Mouse (Mus musculus): ENCODE results near the gene Noxred1. TPM values are rescaled to one million over a fixed set of nuclear protein-coding genes. Genes with fewer than 3 reads are reported as not detected.
"Not testable (repeated sequence)": the region's sequence is repeated elsewhere in the genome, so short reads cannot be mapped to it uniquely, and the experiment has no call there.

Noxred1 gene
- polyA plus RNA-seq, 1 experiment: 0.28 TPM

DNA sequence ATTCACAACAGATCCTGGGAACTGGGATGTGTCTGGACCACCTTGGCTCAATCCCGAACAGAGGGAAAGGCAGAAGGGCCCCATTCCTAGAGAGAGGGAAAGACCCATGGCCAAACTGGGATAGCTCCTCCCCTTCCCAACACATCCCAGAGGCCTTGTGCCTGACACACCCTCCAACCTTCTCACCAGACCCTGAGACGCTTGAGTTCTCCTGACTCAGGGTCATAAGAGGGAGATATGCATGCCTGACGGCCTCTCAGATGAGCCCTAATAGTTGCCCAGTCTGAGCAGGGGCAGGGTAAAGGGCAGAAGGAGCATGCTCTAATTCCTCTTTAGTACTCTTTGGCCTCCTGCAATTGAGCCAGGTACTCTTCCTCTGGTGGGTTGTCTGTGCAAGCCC, 40.8 kb upstream of the Noxred1 start:
- no peak overlapping the region for H3K27ac ChIP-seq (ENCODE audit: insufficient read depth, low read depth, low read length)
- no peaks in the 10 kb centered on the region; the same call in 1 of the 2 replicates for H3K4me1 ChIP-seq (ENCODE audit: control insufficient read depth, insufficient read depth, insufficient read length, low read length)
- no peaks in the 10 kb centered on the region for H3K27me3 ChIP-seq (ENCODE audit: control insufficient read depth, insufficient read depth, low read length)
- 39% methylated on average over 3 of the region's 3 CpGs for WGBS
- no peak for TF ChIP-seq CTCF (IDR thresholded peaks at IDR 0.05; ENCODE audit: extremely low read depth, insufficient read length, insufficient replicate concordance, low read depth, low read length)
- no peak for TF ChIP-seq POLR2A (IDR thresholded peaks at IDR 0.05; ENCODE audit: low read depth, low read length)
- H3K4me3 ChIP-seq (ENCODE audit: low read depth, low read length): no peak overlapping the region
- H3K36me3 ChIP-seq (ENCODE audit: control insufficient read depth, insufficient read depth, low read length): peaks cover 15% of the 10 kb centered on the region

DNA sequence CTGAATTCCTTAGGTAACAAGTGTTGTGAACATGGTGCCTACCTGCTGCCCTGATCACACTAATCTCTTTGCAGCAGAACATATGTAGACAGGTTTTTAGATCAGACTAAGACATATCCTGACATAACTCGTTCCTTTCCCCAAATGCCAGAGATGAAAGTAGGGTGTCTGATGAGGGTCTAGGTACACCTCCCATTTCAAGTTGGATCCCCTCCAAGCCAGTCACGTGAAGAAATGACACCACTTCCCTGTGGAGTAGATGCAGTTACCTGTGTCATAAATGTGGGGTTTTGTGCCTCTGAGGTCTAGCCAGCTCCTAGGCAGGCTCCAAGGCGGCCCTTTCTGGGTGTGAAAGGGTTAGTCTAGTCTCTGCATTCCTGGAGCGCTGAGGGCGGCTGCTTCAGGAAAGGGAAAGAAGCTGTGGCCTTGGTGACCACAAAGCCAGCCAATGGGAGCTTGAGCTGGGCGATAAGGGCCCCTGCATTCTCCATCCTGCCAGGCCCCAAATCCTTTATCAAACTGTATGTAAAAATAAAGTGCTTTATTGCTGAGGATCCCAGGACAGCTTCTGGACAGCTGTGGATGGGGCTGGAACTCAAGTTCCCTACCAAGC, 39.7 kb upstream of the Noxred1 start:
- no peaks in the 10 kb centered on the region; the same call in 1 of the 2 replicates for H3K4me1 ChIP-seq (ENCODE audit: control insufficient read depth, insufficient read depth, insufficient read length, low read length)
- H3K36me3 ChIP-seq (ENCODE audit: control insufficient read depth, insufficient read depth, low read length): peaks cover 23% of the 10 kb centered on the region
- no peaks in the 10 kb centered on the region for H3K27me3 ChIP-seq (ENCODE audit: control insufficient read depth, insufficient read depth, low read length)
- TF ChIP-seq POLR2A (IDR thresholded peaks at IDR 0.05; ENCODE audit: low read depth, low read length) (no peak), CTCF (IDR thresholded peaks at IDR 0.05; ENCODE audit: extremely low read depth, insufficient read length, insufficient replicate concordance, low read depth, low read length) (no peak)
- WGBS: 8% methylated on average over 6 of the region's 6 CpGs
- H3K4me3 ChIP-seq (ENCODE audit: low read depth, low read length): no peak overlapping the region
- no peak overlapping the region for H3K27ac ChIP-seq (ENCODE audit: insufficient read depth, low read depth, low read length)

DNA sequence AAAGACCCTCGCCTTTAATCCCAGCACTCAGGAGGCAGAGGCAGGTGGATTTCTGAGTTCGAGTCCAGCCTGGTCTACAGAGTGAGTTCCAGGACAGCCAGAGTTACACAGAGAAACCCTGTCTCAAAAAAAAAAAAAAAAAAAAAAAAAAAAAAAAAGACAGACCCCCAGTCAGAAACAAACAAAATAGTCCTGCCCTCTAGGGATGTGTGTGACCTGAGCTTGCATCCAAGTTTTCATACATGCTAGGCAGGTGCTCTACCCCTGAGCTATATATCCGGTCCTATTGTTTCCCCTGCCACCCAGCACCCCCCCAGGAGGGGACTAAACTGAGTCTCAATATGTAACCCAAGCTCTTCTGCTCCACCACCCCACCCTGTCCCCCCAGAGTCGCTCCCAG, 38.7 kb upstream of the Noxred1 start:
- peaks cover 32% of the 10 kb centered on the region for H3K36me3 ChIP-seq (ENCODE audit: control insufficient read depth, insufficient read depth, low read length)
- not testable (repeated sequence) for H3K4me3 ChIP-seq (ENCODE audit: low read depth, low read length); H3K4me1 ChIP-seq (ENCODE audit: control insufficient read depth, insufficient read depth, insufficient read length, low read length); H3K27ac ChIP-seq (ENCODE audit: insufficient read depth, low read depth, low read length); H3K27me3 ChIP-seq (ENCODE audit: control insufficient read depth, insufficient read depth, low read length)
- WGBS: 85% methylated on average over 4 of the region's 4 CpGs

DNA sequence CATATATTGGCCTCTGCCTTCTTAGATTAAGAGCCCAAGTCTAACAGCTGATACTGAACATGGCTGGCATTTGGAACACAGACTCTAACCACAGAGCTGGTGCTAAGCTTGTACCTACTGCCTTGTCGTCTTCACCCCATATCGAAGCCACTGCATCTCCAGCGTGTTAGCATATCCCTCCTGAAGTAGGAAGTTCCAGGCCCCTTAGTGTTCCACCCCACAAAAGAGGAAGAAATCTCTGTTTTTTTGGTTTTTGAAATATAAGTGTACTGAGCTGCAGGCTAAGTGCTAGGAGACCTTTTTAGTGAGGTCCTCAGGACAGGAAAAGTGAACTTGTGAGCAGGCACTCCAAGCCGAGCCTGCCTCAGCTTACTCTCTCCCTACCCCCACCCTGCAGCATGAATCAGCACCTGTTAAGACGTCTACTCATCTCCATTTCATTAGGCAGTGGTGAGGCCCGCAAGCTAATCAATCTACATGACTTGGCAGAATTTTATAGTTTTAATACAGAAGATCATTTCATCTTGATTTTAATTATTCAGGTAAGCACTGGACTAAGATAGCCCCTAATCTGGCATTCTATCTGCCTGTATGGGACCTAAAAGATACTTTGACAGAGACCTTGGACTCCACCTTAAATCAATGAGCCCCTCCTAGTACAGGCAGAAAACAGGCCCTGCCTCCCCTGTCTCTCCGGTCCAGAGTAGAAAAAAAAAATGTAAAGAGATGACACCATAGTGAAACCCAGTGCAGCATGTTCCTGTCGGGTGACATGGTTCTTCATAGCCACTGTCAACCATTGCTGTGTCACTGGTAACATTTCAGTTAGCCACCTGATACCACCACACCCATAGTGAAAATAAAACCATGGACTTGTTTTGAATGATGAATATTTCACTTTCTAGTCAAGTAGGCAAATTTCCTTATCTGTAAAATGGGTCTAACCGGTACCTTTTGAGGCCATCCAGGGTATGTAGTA, 36.6 kb upstream of the Noxred1 start:
- Histone ChIP-seq H3K4me1 (ENCODE audit: control insufficient read depth, insufficient read depth, insufficient read length, low read length) (no peaks in the 10 kb centered on the region; the same call in 1 of the 2 replicates), H3K4me3 (ENCODE audit: low read depth, low read length) (no peak overlapping the region), H3K36me3 (ENCODE audit: control insufficient read depth, insufficient read depth, low read length) (peaks cover 49% of the 10 kb centered on the region), H3K27ac (ENCODE audit: insufficient read depth, low read depth, low read length) (no peak overlapping the region), H3K27me3 (ENCODE audit: control insufficient read depth, insufficient read depth, low read length) (no peaks in the 10 kb centered on the region)
- 76% methylated on average over 9 of the region's 9 CpGs for WGBS
- no peak for TF ChIP-seq POLR2A (IDR thresholded peaks at IDR 0.05; ENCODE audit: low read depth, low read length)
- no peak for TF ChIP-seq CTCF (IDR thresholded peaks at IDR 0.05; ENCODE audit: extremely low read depth, insufficient read length, insufficient replicate concordance, low read depth, low read length)

DNA sequence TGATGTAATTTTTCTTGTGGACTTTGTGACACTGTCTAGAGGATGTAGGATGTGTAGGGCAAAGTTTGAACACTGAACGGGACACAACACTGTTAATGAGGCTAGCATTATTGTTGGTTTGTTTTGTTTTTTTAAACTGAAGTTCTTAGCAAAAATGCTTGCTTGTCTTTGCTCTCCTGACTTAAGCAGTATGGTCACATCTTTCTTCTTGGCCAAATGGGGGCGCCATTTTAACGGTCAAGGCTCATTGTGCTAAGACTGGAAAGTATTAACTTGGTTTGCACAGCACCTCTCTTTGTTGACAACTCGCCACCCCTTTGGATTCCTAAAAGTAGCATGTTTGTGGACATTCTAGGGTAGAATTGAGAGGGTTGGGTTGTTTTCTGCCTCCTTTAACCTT, 29.1 kb upstream of the Noxred1 start:
- no peaks in the 10 kb centered on the region for H3K27me3 ChIP-seq (ENCODE audit: control insufficient read depth, insufficient read depth, low read length)
- H3K36me3 ChIP-seq (ENCODE audit: control insufficient read depth, insufficient read depth, low read length): peaks cover 38% of the 10 kb centered on the region
- H3K4me1 ChIP-seq (ENCODE audit: control insufficient read depth, insufficient read depth, insufficient read length, low read length): no peaks in the 10 kb centered on the region; the same call in 1 of the 2 replicates
- no peak overlapping the region for H3K4me3 ChIP-seq (ENCODE audit: low read depth, low read length)
- WGBS: 12% methylated on average over 4 of the region's 4 CpGs
- no peak overlapping the region for H3K27ac ChIP-seq (ENCODE audit: insufficient read depth, low read depth, low read length)
- TF ChIP-seq POLR2A (IDR thresholded peaks at IDR 0.05; ENCODE audit: low read depth, low read length) (no peak), CTCF (IDR thresholded peaks at IDR 0.05; ENCODE audit: extremely low read depth, insufficient read length, insufficient replicate concordance, low read depth, low read length) (no peak)

DNA sequence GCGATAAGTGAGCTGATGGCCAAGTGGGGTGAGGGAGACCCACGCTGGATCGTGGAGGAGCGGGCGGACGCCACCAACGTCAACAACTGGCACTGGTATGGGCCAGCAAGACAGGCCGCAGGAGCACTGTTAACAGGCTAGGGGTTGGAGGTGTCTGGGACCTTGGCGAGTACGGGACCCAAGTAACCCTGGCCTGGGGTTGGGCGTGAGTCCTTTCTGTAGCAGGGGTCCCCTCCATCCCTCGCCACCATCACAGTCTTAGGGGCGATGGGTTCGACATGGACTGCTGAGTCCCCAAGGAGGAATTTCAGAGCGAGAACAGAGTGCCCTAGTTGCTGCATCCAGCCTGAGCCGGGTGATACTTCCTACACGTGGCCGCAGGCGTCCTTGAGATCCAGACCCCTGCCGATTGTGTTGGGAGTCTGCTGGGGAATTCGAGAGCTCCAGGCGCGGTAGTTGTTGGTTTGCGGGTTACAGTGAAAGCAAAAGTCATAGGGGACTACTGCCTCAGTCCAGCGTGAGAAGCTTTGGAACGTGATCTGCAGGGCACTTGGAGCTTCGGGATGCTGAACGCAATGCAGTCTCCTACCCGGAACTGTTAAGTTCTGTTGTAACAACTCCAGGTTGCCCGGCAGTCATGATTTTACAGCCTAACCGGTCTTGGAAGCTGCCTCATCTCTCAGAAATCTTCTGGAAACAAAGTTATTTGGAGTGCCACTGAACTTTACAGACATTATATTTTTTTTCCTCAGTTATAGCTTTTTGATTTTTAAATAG, 28.5 kb upstream of the Noxred1 start:
- no peak for TF ChIP-seq CTCF (IDR thresholded peaks at IDR 0.05; ENCODE audit: extremely low read depth, insufficient read length, insufficient replicate concordance, low read depth, low read length)
- Histone ChIP-seq H3K4me1 (ENCODE audit: control insufficient read depth, insufficient read depth, insufficient read length, low read length) (no peaks in the 10 kb centered on the region; the same call in 1 of the 2 replicates), H3K27me3 (ENCODE audit: control insufficient read depth, insufficient read depth, low read length) (no peaks in the 10 kb centered on the region), H3K27ac (ENCODE audit: insufficient read depth, low read depth, low read length) (peak overlapping the region; percentile 88), H3K36me3 (ENCODE audit: control insufficient read depth, insufficient read depth, low read length) (peaks cover 35% of the 10 kb centered on the region), H3K4me3 (ENCODE audit: low read depth, low read length) (peak overlapping the region; percentile 75)
- under 1% methylated on average over 31 of the region's 31 CpGs for WGBS

All from small intestine, adult 2 months (tissue).